Mouse (Mus musculus) stomach, embryonic 16.5 days (tissue): ENCODE results near the gene Yy1. TPM values are rescaled to one million over a fixed set of nuclear protein-coding genes. Genes with fewer than 3 reads are reported as not detected.
"Not testable (repeated sequence)": the region's sequence is repeated elsewhere in the genome, so short reads cannot be mapped to it uniquely, and the experiment has no call there.

ENCODE experiments used
- ATAC-seq: fragments of 200-750 bp; cut with Nextera tagmentation; 2 replicates; pipeline ENCODE4 v1.8.0; 2017; ENCODE audit warnings: moderate number of reproducible peaks, moderate TSS enrichment; ENCODE audit not compliant: insufficient read depth, low FRiP score
- H3K27ac ChIP-seq: fragments of 300-500 bp; sonication (generic); 2 replicates; pipeline ENCODE4 v1.5.1; 2014; ENCODE audit warnings: low read length
- H3K27me3 ChIP-seq: fragments of 300-500 bp; sonication (generic); 2 replicates; pipeline ENCODE4 v1.6.1; 2014; ENCODE audit warnings: low read length, control low read depth, mixed read lengths; ENCODE audit not compliant: control insufficient read depth, insufficient read depth
- H3K36me3 ChIP-seq: fragments of 300-500 bp; sonication (generic); 2 replicates; pipeline ENCODE4 v1.6.1; 2014; ENCODE audit warnings: low read length; ENCODE audit not compliant: control insufficient read depth, insufficient read depth
- H3K4me1 ChIP-seq: fragments of 300-500 bp; sonication (generic); 2 replicates; pipeline ENCODE4 v1.6.1; 2014; ENCODE audit warnings: low read length, control low read depth, mixed read lengths; ENCODE audit not compliant: control insufficient read depth, insufficient read depth
- H3K4me2 ChIP-seq: fragments of 300-500 bp; sonication (generic); 2 replicates; pipeline ENCODE4 v1.6.1; 2014; ENCODE audit warnings: low read depth, low read length, mixed read lengths
- H3K4me3 ChIP-seq: fragments of 300-500 bp; sonication (generic); replicated peaks from 2 replicates; pipeline ENCODE4 v1.5.1; 2014; ENCODE audit warnings: mild to moderate bottlenecking, low read length
- H3K9ac ChIP-seq: fragments of 300-500 bp; sonication (generic); 2 replicates; pipeline ENCODE4 v1.6.1; 2014; ENCODE audit warnings: low read length
- H3K9me3 ChIP-seq: fragments of 300-500 bp; sonication (generic); replicated peaks from 2 replicates; pipeline ENCODE4 v1.6.1; 2016; ENCODE audit warnings: low read length, control low read depth; ENCODE audit not compliant: control insufficient read depth
- WGBS: fragments of 180-500 bp; shearing (Covaris S2); extraction: QIAGEN DNeasy Blood & Tissue Kit; methylation state at CpG from one replicate; pipeline ENCODE4 v1.1.7; 2014; 5-methylcytosine and 5-hydroxymethylcytosine counted together
- polyA plus RNA-seq: library from polyadenylated mRNA; unstranded; fragments of >200 nt; fragmentation: Nextera tagmentation; extraction: Ambion mirVana; gene quantifications from 2 replicates; pipeline ENCODE4 v1.2.1, GENCODE M21; 2015

The Yy1 gene
- polyA plus RNA-seq, 1 experiment from 2014 or later: 14.3 TPM

GRCm38 (mm10) chr12:108835840-108836409 lies 43.2 kb downstream of the Yy1 start, which contains the start of the genes Slc25a29 and Slc25a47:
TSS of gene Slc25a29 (minus strand) at chr12:108835883.
TSS of gene Slc25a47 (plus strand) at chr12:108836046.
- peak within 1 kb of the TSS; percentile 75 for H3K4me3 ChIP-seq
- WGBS: under 1% methylated on average over 53 of the region's 53 CpGs
- peaks cover 18% of the 10 kb centered on the region for H3K4me1 ChIP-seq
- peak; percentile 98 for ATAC-seq
- H3K27me3 ChIP-seq: no peaks in the 10 kb centered on the region
- H3K9me3 ChIP-seq: no peaks in the 10 kb centered on the region
- peak within 1 kb of the TSS; percentile 90 for H3K4me2 ChIP-seq
- peaks cover 2% of the 10 kb centered on the region; the same call in 1 of the 2 replicates for H3K36me3 ChIP-seq
- peak within 1 kb of the TSS; percentile 92 for H3K27ac ChIP-seq
- H3K9ac ChIP-seq: peak within 1 kb of the TSS; percentile 89

GRCm38 (mm10) chr12:108836722-108837121 lies 43.9 kb downstream of the Yy1 start:
- peak overlapping the region; percentile 92 for H3K27ac ChIP-seq
- H3K9ac ChIP-seq: peak overlapping the region; percentile 89
- H3K9me3 ChIP-seq: no peaks in the 10 kb centered on the region
- peaks cover 18% of the 10 kb centered on the region for H3K4me1 ChIP-seq
- WGBS: 21% methylated on average over 7 of the region's 7 CpGs
- peaks cover 7% of the 10 kb centered on the region for H3K36me3 ChIP-seq
- no peak for ATAC-seq
- H3K4me2 ChIP-seq: peak overlapping the region; percentile 90
- H3K27me3 ChIP-seq: no peaks in the 10 kb centered on the region
- peak overlapping the region; percentile 75 for H3K4me3 ChIP-seq

DNA sequence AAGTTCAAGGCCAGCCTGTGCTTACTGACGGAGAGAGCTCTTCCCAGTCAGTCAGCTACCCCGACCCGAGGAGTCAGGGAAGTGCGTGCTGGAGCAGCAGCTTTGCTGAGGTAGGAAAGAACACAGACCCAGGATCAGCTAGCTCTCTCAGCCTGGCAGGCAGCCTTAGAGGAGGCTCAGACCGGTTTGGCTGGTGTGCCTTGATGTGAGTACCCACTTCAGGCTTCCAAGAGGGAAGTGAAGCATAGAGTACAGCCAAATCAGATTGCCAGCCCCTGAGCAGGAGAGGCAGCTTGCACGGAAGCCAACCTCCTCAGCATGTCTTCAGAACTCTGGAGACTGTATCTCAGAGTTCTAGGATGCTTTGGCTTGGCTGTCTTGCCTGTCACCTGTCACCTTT lies 48.4 kb downstream of the Yy1 start:
- ATAC-seq: 0 out of 2 replicates have a peak, but pooled peaks have one; percentile 26
- WGBS: 73% methylated on average over 6 of the region's 6 CpGs
- no peak overlapping the region for H3K4me3 ChIP-seq
- H3K9ac ChIP-seq: no peak overlapping the region
- H3K27ac ChIP-seq: no peak overlapping the region
- no peaks in the 10 kb centered on the region for H3K9me3 ChIP-seq
- H3K4me1 ChIP-seq: peaks cover 18% of the 10 kb centered on the region
- H3K4me2 ChIP-seq: no peak overlapping the region
- H3K27me3 ChIP-seq: no peaks in the 10 kb centered on the region
- peaks cover 22% of the 10 kb centered on the region for H3K36me3 ChIP-seq

DNA sequence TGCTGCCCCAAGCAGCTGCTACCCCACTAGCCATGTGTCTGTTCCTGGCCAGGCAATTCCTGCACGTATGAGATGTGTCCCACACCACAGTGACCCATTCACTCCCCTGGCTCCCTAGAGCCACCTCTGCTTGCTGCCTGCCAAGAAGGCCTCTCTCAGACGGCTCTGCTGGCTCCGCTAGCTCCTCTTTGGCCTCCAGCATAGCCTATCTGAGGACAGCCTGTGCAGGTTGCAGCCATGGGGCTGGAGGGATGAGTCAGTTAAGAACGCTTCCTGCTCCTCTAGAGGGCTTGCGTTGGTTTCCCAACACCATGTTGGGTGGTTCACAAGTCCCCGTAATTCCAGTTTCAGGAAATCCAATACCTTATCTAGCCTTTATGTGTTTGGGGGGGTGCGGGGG lies 49.9 kb downstream of the Yy1 start:
- H3K4me2 ChIP-seq: no peak overlapping the region
- H3K9ac ChIP-seq: no peak overlapping the region
- WGBS: 84% methylated on average over 7 of the region's 7 CpGs
- no peaks in the 10 kb centered on the region for H3K9me3 ChIP-seq
- no peak for ATAC-seq
- peaks cover 7% of the 10 kb centered on the region for H3K4me1 ChIP-seq
- peaks cover 22% of the 10 kb centered on the region for H3K36me3 ChIP-seq
- no peak overlapping the region for H3K27ac ChIP-seq
- H3K4me3 ChIP-seq: no peak overlapping the region
- H3K27me3 ChIP-seq: no peaks in the 10 kb centered on the region

GRCm38 (mm10) chr12:108848033-108848432 lies 55.3 kb downstream of the Yy1 start:
- not testable (repeated sequence) for H3K4me2 ChIP-seq, H3K27ac ChIP-seq, ATAC-seq, H3K4me1 ChIP-seq, H3K27me3 ChIP-seq, H3K9ac ChIP-seq, H3K9me3 ChIP-seq, H3K36me3 ChIP-seq, H3K4me3 ChIP-seq
- 90% methylated on average over 3 of the region's 3 CpGs for WGBS

DNA sequence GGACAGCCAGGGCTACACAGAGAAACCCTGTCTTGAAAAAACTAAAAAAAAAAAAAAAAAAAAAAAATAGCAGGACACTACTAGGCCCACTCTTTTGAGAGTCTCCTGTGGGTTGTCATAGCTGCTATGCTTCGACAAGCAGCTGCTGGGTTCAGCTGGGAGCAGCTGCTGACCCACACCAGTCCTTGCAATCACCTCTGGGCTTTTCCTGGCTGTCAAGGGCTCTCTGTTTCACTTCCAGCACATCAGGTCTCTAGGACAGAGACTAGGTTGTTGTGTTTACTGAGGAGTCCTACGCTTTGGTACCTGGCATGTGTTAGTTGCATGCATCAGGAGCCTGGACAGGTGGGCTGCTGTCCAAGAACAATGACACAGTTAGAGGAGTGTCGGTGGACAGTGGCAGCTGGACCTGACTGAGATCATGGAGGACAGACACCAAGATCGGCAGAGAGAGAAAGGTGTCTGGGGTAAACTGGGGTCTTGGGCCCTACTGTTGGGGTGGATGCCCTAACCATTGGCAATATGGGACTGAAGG lies 56.8 kb downstream of the Yy1 start:
- Histone ChIP-seq H3K9ac (no peak overlapping the region), H3K4me3 (no peak overlapping the region), H3K27me3 (no peaks in the 10 kb centered on the region), H3K4me1 (no peaks in the 10 kb centered on the region), H3K36me3 (no peaks in the 10 kb centered on the region), H3K9me3 (no peaks in the 10 kb centered on the region), H3K4me2 (no peak overlapping the region), H3K27ac (no peak overlapping the region)
- no peak for ATAC-seq
- WGBS: 70% methylated on average over 4 of the region's 4 CpGs

GRCm38 (mm10) chr12:108850129-108850528 lies 57.4 kb downstream of the Yy1 start:
- Histone ChIP-seq H3K9me3 (no peaks in the 10 kb centered on the region), H3K9ac (no peak overlapping the region), H3K27ac (no peak overlapping the region), H3K4me3 (no peak overlapping the region), H3K4me2 (no peak overlapping the region), H3K27me3 (no peaks in the 10 kb centered on the region), H3K4me1 (no peaks in the 10 kb centered on the region), H3K36me3 (no peaks in the 10 kb centered on the region)
- ATAC-seq: no peak
- 33% methylated on average over 8 of the region's 8 CpGs for WGBS

GRCm38 (mm10) chr12:108850886-108851285 lies 58.1 kb downstream of the Yy1 start:
- 0 out of 2 replicates have a peak, but pooled peaks cover 4% of the 10 kb centered on the region for H3K4me1 ChIP-seq
- ATAC-seq: no peak
- H3K4me3 ChIP-seq: no peak overlapping the region
- H3K4me2 ChIP-seq: no peak overlapping the region
- H3K27me3 ChIP-seq: no peaks in the 10 kb centered on the region
- no peak overlapping the region for H3K27ac ChIP-seq
- no peaks in the 10 kb centered on the region for H3K9me3 ChIP-seq
- H3K9ac ChIP-seq: no peak overlapping the region
- WGBS: 82% methylated on average over 8 of the region's 8 CpGs
- H3K36me3 ChIP-seq: no peaks in the 10 kb centered on the region

DNA sequence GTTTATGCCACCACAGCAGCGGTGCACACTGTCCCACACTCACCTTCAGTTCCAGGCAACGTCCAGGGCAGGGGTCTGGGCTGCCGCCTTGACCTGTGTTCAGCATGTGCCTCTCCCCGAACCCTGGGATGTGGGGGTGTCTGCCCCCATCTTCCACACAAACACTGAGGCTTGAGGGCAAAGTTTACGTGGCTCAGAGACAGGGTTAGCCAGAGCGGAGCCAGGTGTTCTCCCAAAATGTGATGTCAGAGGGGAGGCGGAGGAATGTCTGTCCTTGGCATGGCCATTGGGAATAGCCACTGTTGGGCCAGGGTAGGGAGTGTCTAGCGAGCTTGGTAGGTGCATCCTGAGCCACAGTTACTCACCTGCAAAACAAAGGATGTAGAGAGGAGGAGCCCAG lies 60.0 kb downstream of the Yy1 start:
- 84% methylated on average over 8 of the region's 8 CpGs for WGBS
- no peak for ATAC-seq

More for the DNA sequence above, 60.0 kb downstream of the Yy1 start:
- Histone ChIP-seq H3K27ac (no peak overlapping the region), H3K27me3 (no peaks in the 10 kb centered on the region), H3K4me2 (no peak overlapping the region), H3K9me3 (no peaks in the 10 kb centered on the region), H3K36me3 (no peaks in the 10 kb centered on the region), H3K4me3 (no peak overlapping the region), H3K9ac (no peak overlapping the region), H3K4me1 (peaks cover 7% of the 10 kb centered on the region; the same call in 1 of the 2 replicates)
